Mouse (Mus musculus): Measurements from ENCODE around the gene Stra6. TPM values are rescaled to one million over a fixed set of nuclear protein-coding genes. Genes with fewer than 3 reads are reported as not detected.

Stra6 gene
- total and polyA plus RNA-seq, 3 experiments: 0.08 to 0.09 (median 0.08) TPM

DNA sequence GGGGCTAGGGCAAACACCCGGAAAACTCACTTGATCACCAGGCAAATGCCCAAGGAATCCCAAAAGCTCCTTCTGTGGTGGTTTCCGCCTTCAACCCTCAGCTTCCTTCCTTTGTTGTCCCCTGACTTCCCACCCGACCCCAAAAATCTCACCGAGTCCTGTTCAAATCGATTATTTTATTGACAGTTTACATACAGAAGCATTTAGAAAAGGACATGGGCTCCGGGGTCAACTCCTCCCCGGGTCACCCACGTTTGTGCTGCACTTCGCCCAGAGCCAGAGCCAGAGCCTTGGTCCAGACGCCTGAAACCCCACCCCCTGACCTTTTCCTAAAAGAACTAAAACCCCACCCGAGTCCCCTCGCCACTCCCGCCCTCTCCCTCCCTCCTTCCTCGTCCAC lies 132.6 kb downstream of the Stra6 start:
- no peaks in the 10 kb centered on the region for H3K79me2 ChIP-seq (replicated peaks; ENCODE audit: control insufficient read depth, extremely low read depth, insufficient read depth, poor library complexity, severe bottlenecking)
- peaks cover 0 to 2% of the 10 kb centered on the region in 2 experiments; a peak in 2 of 4 replicates for H3K4me1 ChIP-seq (ENCODE audit: control insufficient read depth in 1 of 2, insufficient read depth in 2 of 2)
- H3K36me3 ChIP-seq (replicated peaks in 1 of 2; ENCODE audit: control insufficient read depth in 1 of 2, insufficient read depth in 1 of 2, low read length in 1 of 2): no peaks in the 10 kb centered on the region
- TF ChIP-seq CHD2 (IDR thresholded peaks at IDR 0.05; ENCODE audit: low read length): no peak
- no peak for TF ChIP-seq MEF2A (IDR thresholded peaks at IDR 0.05; ENCODE audit: borderline replicate concordance, low read depth, low read length)
- TF ChIP-seq KAT2A (IDR thresholded peaks at IDR 0.05; ENCODE audit: insufficient replicate concordance, low read length): no peak
- TF ChIP-seq HCFC1 (IDR thresholded peaks at IDR 0.05; ENCODE audit: low read depth, low read length): no peak
- TF ChIP-seq ZC3H11A (IDR thresholded peaks at IDR 0.05; ENCODE audit: low read depth, low read length): no peak
- TF ChIP-seq POLR2AphosphoS2 (IDR thresholded peaks at IDR 0.05; ENCODE audit: low read depth, low read length): no peak
- no peak for TF ChIP-seq TCF12 (IDR thresholded peaks at IDR 0.05; ENCODE audit: low read depth, low read length)
- TF ChIP-seq TBP (conservative IDR thresholded peaks at IDR 0.05; ENCODE audit: low read depth, low read length): no peak
- TF ChIP-seq MYC (IDR thresholded peaks at IDR 0.05; ENCODE audit: low read depth, low read length): no peak
- dilution Hi-C loops (cut with MboI; ENCODE audit: extremely low pct_ligation_motif_present, extremely low pct_unique_long_range_greater_than_20kb, low sequenced_read_pairs): no loop called here
- in situ Hi-C loops (cut with MboI; ENCODE audit: low pct_ligation_motif_present, low pct_unique_long_range_greater_than_20kb, low sequenced_read_pairs): no loop called here
- DNase-seq (ENCODE audit: extremely low read depth): no peak
- H3K9me3 ChIP-seq (replicated peaks; ENCODE audit: low read length): peaks cover 19% of the 10 kb centered on the region
- peaks cover 4% of the 10 kb centered on the region for H3K27me3 ChIP-seq (replicated peaks)
- no peak overlapping the region for H3K27ac ChIP-seq (ENCODE audit: insufficient read depth, low read depth)
- H3K4me3 ChIP-seq (replicated peaks in 1 of 3; ENCODE audit: low read depth in 2 of 3, low read length in 2 of 3, poor library complexity in 1 of 3): no peak overlapping the region
- no peak overlapping the region for H3K9ac ChIP-seq (ENCODE audit: insufficient read depth, low read depth)
- H3K4me2 ChIP-seq (ENCODE audit: insufficient read depth, low read depth, poor library complexity, severe bottlenecking): no peak overlapping the region

GRCm38 (mm10) chr9:58196610-58197567 lies 133.3 kb downstream of the Stra6 start:
- no peak overlapping the region for H3K4me3 ChIP-seq (replicated peaks in 1 of 3; ENCODE audit: low read depth in 2 of 3, low read length in 2 of 3, poor library complexity in 1 of 3)
- no peak for DNase-seq (ENCODE audit: extremely low read depth)
- H3K27me3 ChIP-seq (replicated peaks): peaks cover 7% of the 10 kb centered on the region
- H3K4me2 ChIP-seq (ENCODE audit: insufficient read depth, low read depth, poor library complexity, severe bottlenecking): no peak overlapping the region
- H3K79me2 ChIP-seq (replicated peaks; ENCODE audit: control insufficient read depth, extremely low read depth, insufficient read depth, poor library complexity, severe bottlenecking): no peaks in the 10 kb centered on the region
- TF ChIP-seq SIN3A (IDR thresholded peaks at IDR 0.05; ENCODE audit: low read length): no peak
- in situ Hi-C loops (cut with MboI; ENCODE audit: low pct_ligation_motif_present, low pct_unique_long_range_greater_than_20kb, low sequenced_read_pairs) (no loop called here), dilution Hi-C loops (cut with MboI; ENCODE audit: extremely low pct_ligation_motif_present, extremely low pct_unique_long_range_greater_than_20kb, low sequenced_read_pairs) (no loop called here)
- H3K9me3 ChIP-seq (replicated peaks; ENCODE audit: low read length): peaks cover 19% of the 10 kb centered on the region
- H3K9ac ChIP-seq (ENCODE audit: insufficient read depth, low read depth): no peak overlapping the region
- peaks cover 0 to 2% of the 10 kb centered on the region in 2 experiments; a peak in 2 of 4 replicates for H3K4me1 ChIP-seq (ENCODE audit: control insufficient read depth in 1 of 2, insufficient read depth in 2 of 2)
- no peak overlapping the region for H3K27ac ChIP-seq (ENCODE audit: insufficient read depth, low read depth)
- no peaks in the 10 kb centered on the region for H3K36me3 ChIP-seq (replicated peaks in 1 of 2; ENCODE audit: control insufficient read depth in 1 of 2, insufficient read depth in 1 of 2, low read length in 1 of 2)

All from CH12.LX (cell line).